Comparison of ENCODE assay signal across 8 mouse cellular contexts in the genomic region with DNA sequence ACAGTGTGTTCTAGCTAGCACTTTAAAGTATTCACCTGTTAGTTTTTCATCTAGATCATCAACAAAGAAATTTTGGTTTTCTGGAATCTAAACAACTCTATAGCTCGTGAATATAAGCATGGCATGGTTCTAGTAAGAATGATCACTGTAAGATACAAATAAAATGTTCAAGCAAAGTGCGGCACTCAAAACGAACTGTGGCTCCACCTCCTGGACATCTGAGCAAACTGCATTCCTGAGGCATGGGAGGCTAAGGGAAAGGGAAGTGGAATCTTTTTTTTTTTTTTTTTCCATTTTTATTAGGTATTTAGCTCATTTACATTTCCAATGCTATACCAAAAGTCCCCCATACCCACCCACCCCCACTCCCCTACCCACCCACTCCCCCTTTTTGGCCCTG.
DNase-seq lines count a peak whose midpoint lies in the region; ATAC-seq and TF ChIP-seq lines count a peak whose summit lies in the region.
"Not testable (repeated sequence)": the region's sequence is repeated elsewhere in the genome, so short reads cannot be mapped to it uniquely, and the experiment has no call there.

No protein-coding gene starts in this region.

- ATAC-seq in G1E (ENCODE audit: extremely low read depth, insufficient number of reproducible peaks, low FRiP score, poor library complexity, severe bottlenecking), result peak; percentile 40; the same call in 1 of the 2 replicates
- not testable (repeated sequence) for ATAC-seq in embryonic facial prominence, embryonic 14.5 days (ENCODE audit: low read depth)
- ATAC-seq in neural tube, embryonic 14.5 days (ENCODE audit: low read depth), result peak; percentile 41; the same call in 1 of the 2 replicates

- not testable (repeated sequence) for H3K27me3 ChIP-seq in G1E (ENCODE audit: insufficient read depth, low read length); embryonic facial prominence, embryonic 14.5 days (replicated peaks; ENCODE audit: control insufficient read depth, insufficient read depth, low read length); hindbrain, embryonic 10.5 days (ENCODE audit: insufficient read depth, poor library complexity, severe bottlenecking); neural tube, embryonic 14.5 days (ENCODE audit: control insufficient read depth, insufficient read depth, low read length)

- H3K27ac ChIP-seq in embryonic facial prominence, embryonic 14.5 days (replicated peaks; ENCODE audit: low read depth, low read length); hindbrain, embryonic 10.5 days; neural tube, embryonic 14.5 days (ENCODE audit: low read depth, low read length): not testable (repeated sequence)

- not testable (repeated sequence) for H3K36me3 ChIP-seq in G1E (replicated peaks); embryonic facial prominence, embryonic 14.5 days (ENCODE audit: control insufficient read depth, insufficient read depth, low read length); hindbrain, embryonic 10.5 days; neural tube, embryonic 14.5 days (ENCODE audit: control insufficient read depth, insufficient read depth, low read length)

- H3K4me3 ChIP-seq in G1E (ENCODE audit: low read depth, low read length); embryonic facial prominence, embryonic 14.5 days (ENCODE audit: low read depth, low read length); hindbrain, embryonic 10.5 days; neural tube, embryonic 14.5 days (ENCODE audit: low read depth, low read length): not testable (repeated sequence)

- DNase-seq in G1E (ENCODE audit: low spot score), result peak; percentile 1
- peak; percentile 47 for DNase-seq in brain, embryonic 14.5 days (ENCODE audit: low read depth)
- peak; percentile 1 for DNase-seq in embryonic facial prominence, embryonic 14.5 days (ENCODE audit: low spot score)
- DNase-seq in hindbrain, embryonic 10.5 days (ENCODE audit: low spot score), result peak; percentile 18
- DNase-seq in layer of hippocampus, postnatal 10 days (ENCODE audit: low spot score in 2 of 2), result peak; percentile 34
- DNase-seq in lung, postnatal 36 days, result peak; percentile 1
- peak; percentile 52 for DNase-seq in testis, postnatal 10 days (ENCODE audit: low spot score)

- peak; percentile 28; the same call in 1 of the 2 replicates for TF ChIP-seq CTCF in G1E (IDR thresholded peaks at IDR 0.05; ENCODE audit: low read depth, low read length)
- TF ChIP-seq CTCF in brain, embryonic 14.5 days (IDR thresholded peaks at IDR 0.05; ENCODE audit: borderline replicate concordance, extremely low read depth, insufficient read depth, insufficient read length), result peak; percentile 76

- H3K4me1 ChIP-seq in G1E (ENCODE audit: insufficient read depth, low read depth, low read length); embryonic facial prominence, embryonic 14.5 days (ENCODE audit: control insufficient read depth, insufficient read depth, low read length); hindbrain, embryonic 10.5 days (replicated peaks); neural tube, embryonic 14.5 days (ENCODE audit: control insufficient read depth, insufficient read depth, low read length): not testable (repeated sequence)

- not testable (repeated sequence) for H3K9me3 ChIP-seq in G1E (replicated peaks); embryonic facial prominence, embryonic 14.5 days (ENCODE audit: control insufficient read depth, low read length); hindbrain, embryonic 10.5 days; neural tube, embryonic 14.5 days (ENCODE audit: control insufficient read depth, low read length)

- TF ChIP-seq POLR2A in brain, embryonic 14.5 days (IDR thresholded peaks at IDR 0.05; ENCODE audit: borderline replicate concordance, extremely low read depth, insufficient read depth, insufficient read length, poor library complexity, severe bottlenecking), result not testable (repeated sequence)

- WGBS in embryonic facial prominence, embryonic 14.5 days, result 7% methylated on average over 3 of the region's 3 CpGs
- WGBS in hindbrain, embryonic 10.5 days, result 18% methylated on average over 3 of the region's 3 CpGs
- 16% methylated on average over 3 of the region's 3 CpGs for whole genome bisulfite sequencing in neural tube, embryonic 14.5 days

- not testable (repeated sequence) for H3K4me2 ChIP-seq in embryonic facial prominence, embryonic 14.5 days (ENCODE audit: low read depth, low read length); neural tube, embryonic 14.5 days (ENCODE audit: low read depth, low read length)

- not testable (repeated sequence) for H3K9ac ChIP-seq in embryonic facial prominence, embryonic 14.5 days (ENCODE audit: low read depth, low read length); neural tube, embryonic 14.5 days (replicated peaks; ENCODE audit: low read depth, low read length)

Comparison
In these comparisons a context has a peak if more than half of its experiments do, and no peak if none do; other contexts are left out.
1. DNase-seq: peak in every context shown above with its lines; median percentile 52 in testis, postnatal 10 days; 47 in brain, embryonic 14.5 days; 34 in layer of hippocampus, postnatal 10 days; 18 in hindbrain, embryonic 10.5 days; 1 in G1E; 1 in embryonic facial prominence, embryonic 14.5 days; 1 in lung, postnatal 36 days.